Mouse (Mus musculus) midbrain, embryonic 14.5 days (tissue): Measurements from ENCODE around the gene Tmem117. TPM values are rescaled to one million over a fixed set of nuclear protein-coding genes. Genes with fewer than 3 reads are reported as not detected.
A peak's percentile ranks its signal among the peaks of the same experiment; 100 is the strongest.

Experiments used
- ATAC-seq: fragments of 200-750 bp; cut with Nextera tagmentation; 2 replicates; pipeline ENCODE4 v1.8.0; 2017; ENCODE audit warnings: moderate number of reproducible peaks, moderate library complexity; ENCODE audit not compliant: low FRiP score, low TSS enrichment
- DNase-seq: peaks from one replicate; pipeline ENCODE4 v3.0.0-alpha.2; 2015
- H3K27ac ChIP-seq: fragments of 300-500 bp; sonication (generic); replicated peaks from 2 replicates; pipeline ENCODE4 v1.5.1; 2014; ENCODE audit warnings: mild to moderate bottlenecking, low read depth, low read length, moderate library complexity
- H3K27me3 ChIP-seq: fragments of 300-500 bp; sonication (generic); 2 replicates; pipeline ENCODE4 v1.6.1; 2014; ENCODE audit warnings: low read length, control low read depth, mixed read lengths; ENCODE audit not compliant: control insufficient read depth, insufficient read depth
- H3K36me3 ChIP-seq: fragments of 300-500 bp; sonication (generic); 2 replicates; pipeline ENCODE4 v1.6.1; 2014; ENCODE audit warnings: low read length, control low read depth; ENCODE audit not compliant: control insufficient read depth, insufficient read depth
- H3K4me1 ChIP-seq: fragments of 300-500 bp; sonication (generic); 2 replicates; pipeline ENCODE4 v1.6.1; 2014; ENCODE audit warnings: mild to moderate bottlenecking, antibody characterized with exemption, low read length, control low read depth; ENCODE audit not compliant: control insufficient read depth, insufficient read depth
- H3K4me2 ChIP-seq: fragments of 300-500 bp; sonication (generic); 2 replicates; pipeline ENCODE4 v1.6.1; 2014; ENCODE audit warnings: mild to moderate bottlenecking, low read length, moderate library complexity
- H3K4me3 ChIP-seq: fragments of 300-500 bp; sonication (generic); replicated peaks from 2 replicates; pipeline ENCODE4 v1.5.1; 2014; ENCODE audit warnings: low read depth, low read length
- H3K9ac ChIP-seq: fragments of 300-500 bp; sonication (generic); replicated peaks from 2 replicates; pipeline ENCODE4 v1.6.1; 2014; ENCODE audit warnings: mild to moderate bottlenecking, low read length, moderate library complexity
- H3K9me3 ChIP-seq: fragments of 300-500 bp; sonication (generic); 2 replicates; pipeline ENCODE4 v1.6.1; 2016; ENCODE audit warnings: low read length, control low read depth, mixed read lengths; ENCODE audit not compliant: control insufficient read depth
- WGBS: fragments of 180-500 bp; shearing (Covaris S2); extraction: QIAGEN DNeasy Blood & Tissue Kit; methylation state at CpG from one replicate; pipeline ENCODE4 v1.1.7; 2014; 5-methylcytosine and 5-hydroxymethylcytosine counted together
- polyA plus RNA-seq: library from polyadenylated mRNA; unstranded; fragments of >200 nt; fragmentation: Nextera tagmentation; extraction: Ambion mirVana; gene quantifications from 2 replicates; pipeline ENCODE4 v1.2.1, GENCODE M21; 2014

Gene Tmem117
- polyA plus RNA-seq, 1 experiment from 2014 or later: 10.5 TPM

GRCm38 (mm10) chr15:94801462-94801861 lies 172.4 kb downstream of the Tmem117 start:
- no peak overlapping the region for H3K4me3 ChIP-seq
- peaks cover 2% of the 10 kb centered on the region; the same call in 1 of the 2 replicates for H3K4me1 ChIP-seq
- ATAC-seq (no peak), DNase-seq (peak; percentile 28)
- no peak overlapping the region for H3K4me2 ChIP-seq
- H3K27me3 ChIP-seq: no peaks in the 10 kb centered on the region
- no peaks in the 10 kb centered on the region for H3K9me3 ChIP-seq
- H3K9ac ChIP-seq: no peak overlapping the region
- H3K36me3 ChIP-seq: no peaks in the 10 kb centered on the region
- no peak overlapping the region for H3K27ac ChIP-seq
- WGBS: 60% methylated on average over 8 of the region's 8 CpGs

GRCm38 (mm10) chr15:94802820-94803219 lies 173.8 kb downstream of the Tmem117 start:
- Histone ChIP-seq H3K4me1 (peaks cover 2% of the 10 kb centered on the region; the same call in 1 of the 2 replicates), H3K27ac (no peak overlapping the region), H3K36me3 (no peaks in the 10 kb centered on the region), H3K4me2 (no peak overlapping the region), H3K27me3 (no peaks in the 10 kb centered on the region), H3K9ac (no peak overlapping the region), H3K9me3 (no peaks in the 10 kb centered on the region), H3K4me3 (no peak overlapping the region)
- no peak for ATAC-seq
- no peak for DNase-seq
- WGBS: 79% methylated on average over 17 of the region's 17 CpGs

- peak; percentile 76; the same call in 1 of the 2 replicates for ATAC-seq
- H3K27me3 ChIP-seq: no peaks in the 10 kb centered on the region
- peak; percentile 68 for DNase-seq
- H3K9me3 ChIP-seq: no peaks in the 10 kb centered on the region
- H3K27ac ChIP-seq: no peak overlapping the region
- H3K9ac ChIP-seq: no peak overlapping the region
- no peak overlapping the region for H3K4me3 ChIP-seq
- WGBS: 40% methylated on average over 17 of the region's 17 CpGs
- H3K4me2 ChIP-seq: no peak overlapping the region
- H3K4me1 ChIP-seq: 0 out of 2 replicates have a peak, but pooled peaks cover 2% of the 10 kb centered on the region
- H3K36me3 ChIP-seq: no peaks in the 10 kb centered on the region
Measured at GRCm38 (mm10) chr15:94803624-94804342, 174.8 kb downstream of the Tmem117 start.

GRCm38 (mm10) chr15:94806005-94806404 lies 177.0 kb downstream of the Tmem117 start:
- Histone ChIP-seq H3K9me3 (no peaks in the 10 kb centered on the region), H3K36me3 (no peaks in the 10 kb centered on the region), H3K27ac (no peak overlapping the region), H3K4me3 (no peak overlapping the region), H3K4me1 (0 out of 2 replicates have a peak, but pooled peaks cover 2% of the 10 kb centered on the region), H3K4me2 (no peak overlapping the region), H3K9ac (no peak overlapping the region), H3K27me3 (no peaks in the 10 kb centered on the region)
- WGBS: 90% methylated on average over 3 of the region's 3 CpGs
- no peak for ATAC-seq
- no peak for DNase-seq

- DNase-seq (peak; percentile 44), ATAC-seq (no peak)
- 55% methylated on average over 5 of the region's 5 CpGs for WGBS
- H3K9me3 ChIP-seq: no peaks in the 10 kb centered on the region
- no peak overlapping the region for H3K9ac ChIP-seq
- no peak overlapping the region for H3K4me2 ChIP-seq
- peaks cover 4% of the 10 kb centered on the region for H3K4me1 ChIP-seq
- no peaks in the 10 kb centered on the region for H3K36me3 ChIP-seq
- H3K27ac ChIP-seq: 0 out of 2 replicates have a peak overlapping the region, but pooled peaks have one; percentile 16
- no peak overlapping the region for H3K4me3 ChIP-seq
- H3K27me3 ChIP-seq: no peaks in the 10 kb centered on the region
Measured at GRCm38 (mm10) chr15:94811550-94811949, 182.5 kb downstream of the Tmem117 start.

- H3K4me2 ChIP-seq: no peak overlapping the region
- H3K27ac ChIP-seq: no peak overlapping the region
- DNase-seq: no peak
- no peaks in the 10 kb centered on the region for H3K27me3 ChIP-seq
- H3K9ac ChIP-seq: no peak overlapping the region
- H3K4me1 ChIP-seq: peaks cover 4% of the 10 kb centered on the region
- H3K4me3 ChIP-seq: no peak overlapping the region
- 93% methylated on average over 15 of the region's 15 CpGs for WGBS
- H3K36me3 ChIP-seq: no peaks in the 10 kb centered on the region
- no peak for ATAC-seq
- H3K9me3 ChIP-seq: no peaks in the 10 kb centered on the region
Measured at GRCm38 (mm10) chr15:94814213-94815100, 185.4 kb downstream of the Tmem117 start.

GRCm38 (mm10) chr15:94835634-94836033 lies 206.6 kb downstream of the Tmem117 start:
- DNase-seq (no peak), ATAC-seq (no peak)
- WGBS: 88% methylated on average over 3 of the region's 3 CpGs
- Histone ChIP-seq H3K4me2 (no peak overlapping the region), H3K27me3 (no peaks in the 10 kb centered on the region), H3K4me3 (no peak overlapping the region), H3K4me1 (no peaks in the 10 kb centered on the region), H3K9me3 (no peaks in the 10 kb centered on the region), H3K9ac (no peak overlapping the region), H3K27ac (no peak overlapping the region), H3K36me3 (no peaks in the 10 kb centered on the region)

- no peaks in the 10 kb centered on the region for H3K9me3 ChIP-seq
- WGBS: 82% methylated on average over 4 of the region's 4 CpGs
- H3K4me3 ChIP-seq: no peak overlapping the region
- no peaks in the 10 kb centered on the region for H3K4me1 ChIP-seq
- no peak overlapping the region for H3K9ac ChIP-seq
- ATAC-seq: no peak
- no peak overlapping the region for H3K4me2 ChIP-seq
- H3K27me3 ChIP-seq: no peaks in the 10 kb centered on the region
- H3K36me3 ChIP-seq: no peaks in the 10 kb centered on the region
- no peak for DNase-seq
- no peak overlapping the region for H3K27ac ChIP-seq
Measured at GRCm38 (mm10) chr15:94838646-94839045, 209.6 kb downstream of the Tmem117 start.
